Mouse (Mus musculus) gastrocnemius, postnatal 14 days (tissue): ENCODE data around the gene Plcl2. TPM values are rescaled to one million over a fixed set of nuclear protein-coding genes. Genes with fewer than 3 reads are reported as not detected.
A peak's percentile ranks its signal among the peaks of the same experiment; 100 is the strongest.

Source experiments
- DNase-seq: peaks from one replicate; pipeline ENCODE4 v3.0.0; 2021; ENCODE audit warnings: mixed read lengths
- intact Hi-C: fragments of 180-260 bp; cut with DNase I; formaldehyde crosslinking; loops from one replicate; pipeline ENCODE4 v1.15.1; 2025; ENCODE audit warnings: low total_unique reads
- total RNA-seq, 2 experiments: library from RNA; stranded (reverse); gene quantifications; 2 replicates each; pipeline ENCODE4 v1.2.3; 2021

The Plcl2 gene
- total RNA-seq, 2 experiments from 2014 or later = 27.0 to 29.8 TPM

- DNase-seq = no peak
- intact Hi-C loops = no loop called here
Observed at GRCm38 (mm10) chr17:50498062-50498697, 11.0 kb upstream of the Plcl2 start.

GRCm38 (mm10) chr17:50499091-50499790 lies 10.0 kb upstream of the Plcl2 start:
- intact Hi-C loops = no loop called here
- DNase-seq = no peak

GRCm38 (mm10) chr17:50500806-50501205 lies 8.4 kb upstream of the Plcl2 start:
- no peak for DNase-seq
- intact Hi-C loops = loop anchor here (10.0 kb wide), 1 partner anchor 206 kb away; the partner anchor contains the start of gene Dazl

- DNase-seq = no peak
- intact Hi-C loops = loop anchor here (10.0 kb wide), 1 partner anchor 208 kb away; the partner anchor contains the start of gene Dazl
Observed at GRCm38 (mm10) chr17:50503075-50503474, 6.1 kb upstream of the Plcl2 start.

GRCm38 (mm10) chr17:50504070-50504846 lies 4.9 kb upstream of the Plcl2 start:
- no peak for DNase-seq
- intact Hi-C loops = loop anchor here (10.0 kb wide), 1 partner anchor 209 kb away; the partner anchor contains the start of gene Dazl

GRCm38 (mm10) chr17:50505910-50506634 lies 3.1 kb upstream of the Plcl2 start:
- intact Hi-C loops = loop anchor here (10.0 kb wide), 1 partner anchor 211 kb away; the partner anchor contains the start of gene Dazl
- no peak for DNase-seq

- intact Hi-C loops = loop anchor here (10.0 kb wide), 1 partner anchor 212 kb away; the partner anchor contains the start of gene Dazl
- DNase-seq = peak; percentile 19
Observed at GRCm38 (mm10) chr17:50506861-50507321, 2.3 kb upstream of the Plcl2 start.

- DNase-seq = peak; percentile 20
- intact Hi-C loops = loop anchor here (10.0 kb wide), 1 partner anchor 213 kb away; the partner anchor contains the start of gene Dazl
Observed at GRCm38 (mm10) chr17:50508055-50508774, 988 bp upstream of the Plcl2 start.

GRCm38 (mm10) chr17:50508775-50509250 lies 390 bp upstream of the Plcl2 start:
- peak; percentile 86 for DNase-seq
- intact Hi-C loops = loop anchor here (10.0 kb wide), 1 partner anchor 214 kb away; the partner anchor contains the start of gene Dazl

GRCm38 (mm10) chr17:50510279-50510678 lies 1.1 kb downstream of the Plcl2 start:
- intact Hi-C loops = no loop called here

GRCm38 (mm10) chr17:50510741-50511140 lies 1.5 kb downstream of the Plcl2 start:
- no peak for DNase-seq
- intact Hi-C loops = no loop called here

More at GRCm38 (mm10) chr17:50510279-50510678, 1.1 kb downstream of the Plcl2 start:
- no peak for DNase-seq

- intact Hi-C loops = no loop called here
- no peak for DNase-seq
Observed at GRCm38 (mm10) chr17:50512222-50512621, 3.0 kb downstream of the Plcl2 start.

GRCm38 (mm10) chr17:50512841-50513240 lies 3.6 kb downstream of the Plcl2 start:
- no peak for DNase-seq
- intact Hi-C loops = no loop called here

GRCm38 (mm10) chr17:50513376-50513775 lies 4.2 kb downstream of the Plcl2 start:
- intact Hi-C loops = no loop called here
- no peak for DNase-seq

- DNase-seq = no peak
- intact Hi-C loops = no loop called here
Observed at GRCm38 (mm10) chr17:50514012-50514411, 4.8 kb downstream of the Plcl2 start.

- DNase-seq = no peak
- intact Hi-C loops = no loop called here
Observed at GRCm38 (mm10) chr17:50515926-50516325, 6.7 kb downstream of the Plcl2 start.

GRCm38 (mm10) chr17:50517781-50518415 lies 8.7 kb downstream of the Plcl2 start:
- intact Hi-C loops = no loop called here

GRCm38 (mm10) chr17:50519588-50519987 lies 10.4 kb downstream of the Plcl2 start:
- intact Hi-C loops = no loop called here
- DNase-seq = no peak

More at GRCm38 (mm10) chr17:50517781-50518415, 8.7 kb downstream of the Plcl2 start:
- no peak for DNase-seq
